Mouse (Mus musculus): ENCODE results near the gene Rbp4.

The Rbp4 gene

GRCm38 (mm10) chr19:38125219-38125610 lies at the start of gene Rbp4:
TSS of gene Rbp4 (minus strand) at chr19:38125281.
- DNase-seq (ENCODE audit: low read depth, low spot score) = no peak

- no peak for DNase-seq (ENCODE audit: low read depth, low spot score)
Observed at GRCm38 (mm10) chr19:38164633-38165032, 39.6 kb upstream of the Rbp4 start.

- DNase-seq (ENCODE audit: low read depth, low spot score) = no peak
Observed at GRCm38 (mm10) chr19:38161648-38162354, 36.7 kb upstream of the Rbp4 start.

GRCm38 (mm10) chr19:38156243-38156642 lies 31.2 kb upstream of the Rbp4 start:
- DNase-seq (ENCODE audit: low read depth, low spot score) = no peak

- DNase-seq (ENCODE audit: low read depth, low spot score) = no peak
Observed at GRCm38 (mm10) chr19:38143540-38144271, 18.6 kb upstream of the Rbp4 start.

GRCm38 (mm10) chr19:38134806-38135205 lies 9.7 kb upstream of the Rbp4 start:
- DNase-seq (ENCODE audit: low read depth, low spot score) = no peak

GRCm38 (mm10) chr19:38133986-38134385 lies 8.9 kb upstream of the Rbp4 start:
- DNase-seq (ENCODE audit: low read depth, low spot score) = no peak

GRCm38 (mm10) chr19:38132481-38132880 lies 7.4 kb upstream of the Rbp4 start, which contains the start of gene Pde6c:
TSS of gene Pde6c (plus strand) at chr19:38132781.
- no peak for DNase-seq (ENCODE audit: low read depth, low spot score)

GRCm38 (mm10) chr19:38126656-38127055 lies 1.6 kb upstream of the Rbp4 start:
- DNase-seq (ENCODE audit: low read depth, low spot score) = no peak

- no peak for DNase-seq (ENCODE audit: low read depth, low spot score)
Observed at GRCm38 (mm10) chr19:38124401-38125218, 471 bp downstream of the Rbp4 start.

- no peak for DNase-seq (ENCODE audit: low read depth, low spot score)
Observed at GRCm38 (mm10) chr19:38123921-38124320, 1.2 kb downstream of the Rbp4 start.

- no peak for DNase-seq (ENCODE audit: low read depth, low spot score)
Observed at GRCm38 (mm10) chr19:38120123-38120760, 4.8 kb downstream of the Rbp4 start.

GRCm38 (mm10) chr19:38114834-38115491 lies 10.1 kb downstream of the Rbp4 start:
- no peak for DNase-seq (ENCODE audit: low read depth, low spot score)

GRCm38 (mm10) chr19:38112575-38112974 lies 12.5 kb downstream of the Rbp4 start:
- DNase-seq (ENCODE audit: low read depth, low spot score) = no peak

GRCm38 (mm10) chr19:38111056-38111455 lies 14.0 kb downstream of the Rbp4 start:
- no peak for DNase-seq (ENCODE audit: low read depth, low spot score)

- no peak for DNase-seq (ENCODE audit: low read depth, low spot score)
Observed at GRCm38 (mm10) chr19:38109506-38110242, 15.4 kb downstream of the Rbp4 start.

- DNase-seq (ENCODE audit: low read depth, low spot score) = no peak
Observed at GRCm38 (mm10) chr19:38107871-38108270, 17.2 kb downstream of the Rbp4 start.

- peak; percentile 2 for DNase-seq (ENCODE audit: low read depth, low spot score)
Observed at GRCm38 (mm10) chr19:38096858-38097758, 28.0 kb downstream of the Rbp4 start, which contains the start of gene Ffar4. TSS of gene Ffar4 (plus strand) at chr19:38097071.

GRCm38 (mm10) chr19:38096231-38096630 lies 28.9 kb downstream of the Rbp4 start:
- DNase-seq (ENCODE audit: low read depth, low spot score) = no peak

Data from CD4-positive, CD25-positive, alpha-beta regulatory T cell, adult 2 months (primary cell).